35 mouse cellular contexts compared by ENCODE assay signal in the genomic region with DNA sequence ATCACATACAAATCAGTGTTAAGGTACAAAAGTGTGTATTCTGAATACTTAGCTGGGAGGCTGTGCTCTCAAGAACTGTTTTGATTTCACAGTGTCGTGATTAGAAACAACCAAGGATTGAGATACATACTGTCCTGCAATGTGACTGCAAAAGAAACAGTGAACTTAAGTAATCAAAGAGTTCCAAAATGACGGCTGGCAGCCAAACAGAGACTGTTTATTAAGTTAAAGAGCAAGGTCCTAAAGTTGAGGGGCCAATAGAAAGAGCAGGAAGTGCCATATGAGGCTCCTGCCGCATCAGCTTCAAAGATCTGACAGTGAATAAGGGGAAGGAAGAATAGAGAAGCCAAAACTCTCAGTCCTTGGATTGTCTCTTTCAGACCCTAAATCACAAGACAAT.
"Had no signal": no experiment of that assay in that cellular context is flagged by ENCODE, and none has a peak within 500 bp of the region (broad histone marks: within the 10 kb centered on the region; RNA-seq: fewer than 3 reads in every experiment).

No protein-coding gene starts in this region.

- H3K9ac ChIP-seq: heart, embryonic 12.5 days; heart, embryonic 13.5 days; heart, embryonic 15.5 days; hindbrain, embryonic 12.5 days; hindbrain, embryonic 13.5 days; hindbrain, embryonic 14.5 days; hindbrain, embryonic 15.5 days; intestine, embryonic 15.5 days; kidney, embryonic 15.5 days had no signal

- ATAC-seq: hindbrain, embryonic 16.5 days; hindbrain, postnatal 0 days; inflammation-experienced regulatory T-cells, adult 6 months; intestine, embryonic 15.5 days; intestine, embryonic 16.5 days; intestine, postnatal 0 days had no signal

- H3K4me2 ChIP-seq: heart, embryonic 11.5 days; heart, embryonic 12.5 days; heart, embryonic 13.5 days; heart, embryonic 15.5 days; hindbrain, embryonic 12.5 days; hindbrain, embryonic 13.5 days; hindbrain, embryonic 14.5 days; hindbrain, embryonic 15.5 days; intestine, embryonic 15.5 days; kidney, embryonic 15.5 days had no signal

- H3K4me1 ChIP-seq: hindbrain, embryonic 10.5 days; hindbrain, embryonic 12.5 days; hindbrain, embryonic 13.5 days; hindbrain, embryonic 15.5 days; intestine, embryonic 15.5 days; kidney, embryonic 15.5 days had no signal

- H3K27me3 ChIP-seq: heart, embryonic 12.5 days; heart, embryonic 13.5 days; heart, embryonic 15.5 days; hindbrain, embryonic 12.5 days; hindbrain, embryonic 13.5 days; hindbrain, embryonic 15.5 days; intestine, embryonic 15.5 days; kidney, embryonic 15.5 days had no signal

- H3K4me3 ChIP-seq: heart, embryonic 10.5 days; heart, embryonic 12.5 days; heart, embryonic 13.5 days; heart, embryonic 15.5 days; hindbrain, embryonic 10.5 days; hindbrain, embryonic 12.5 days; hindbrain, embryonic 13.5 days; hindbrain, embryonic 15.5 days; intestine, embryonic 15.5 days; kidney, embryonic 15.5 days; layer of hippocampus, adult 2 months had no signal

- DNase-seq: heart, postnatal 10 days; heart, postnatal 14 days; heart, postnatal 36 days; heart, postnatal 4 days; kidney, adult 11 months; kidney, adult 18-20 months; kidney, adult 2 months; kidney, adult 8-10 months; kidney, adult 9 months; kidney, postnatal 10 days; kidney, postnatal 14 days; kidney, postnatal 25 days; kidney, postnatal 36 days; kidney, postnatal 4 days; layer of hippocampus, adult 9-11 months; layer of hippocampus, postnatal 36 days had no signal

- H3K27ac ChIP-seq: heart, embryonic 10.5 days; heart, embryonic 13.5 days; heart, embryonic 15.5 days; hindbrain, embryonic 10.5 days; hindbrain, embryonic 12.5 days; hindbrain, embryonic 13.5 days; hindbrain, embryonic 14.5 days; hindbrain, embryonic 15.5 days; hindbrain, postnatal 0 days; intestine, embryonic 15.5 days; kidney, embryonic 15.5 days; kidney, postnatal 0 days; layer of hippocampus, adult 2 months had no signal

- H3K9me3 ChIP-seq: heart, embryonic 10.5 days; heart, embryonic 12.5 days; heart, embryonic 13.5 days; heart, embryonic 15.5 days; hindbrain, embryonic 10.5 days; hindbrain, embryonic 12.5 days; hindbrain, embryonic 13.5 days; hindbrain, embryonic 15.5 days; intestine, embryonic 15.5 days; kidney, embryonic 15.5 days had no signal

- H3K36me3 ChIP-seq: heart, embryonic 10.5 days; heart, embryonic 12.5 days; heart, embryonic 13.5 days; heart, embryonic 15.5 days; hindbrain, embryonic 10.5 days; hindbrain, embryonic 12.5 days; hindbrain, embryonic 13.5 days; hindbrain, embryonic 15.5 days; intestine, embryonic 15.5 days; kidney, embryonic 15.5 days had no signal
